Mouse (Mus musculus) monocyte, adult 59 days (primary cell): ENCODE measurements around the gene Sema4c. TPM values are rescaled to one million over a fixed set of nuclear protein-coding genes. Genes with fewer than 3 reads are reported as not detected.

Experiments used
- total RNA-seq, 2 experiments: library from RNA; stranded (reverse); gene quantifications; one replicate each; pipeline ENCODE4 v1.2.4; 2023

Gene Sema4c
- total RNA-seq = 1 to 10 TPM; 3.8 to 4.4 TPM

DNA sequence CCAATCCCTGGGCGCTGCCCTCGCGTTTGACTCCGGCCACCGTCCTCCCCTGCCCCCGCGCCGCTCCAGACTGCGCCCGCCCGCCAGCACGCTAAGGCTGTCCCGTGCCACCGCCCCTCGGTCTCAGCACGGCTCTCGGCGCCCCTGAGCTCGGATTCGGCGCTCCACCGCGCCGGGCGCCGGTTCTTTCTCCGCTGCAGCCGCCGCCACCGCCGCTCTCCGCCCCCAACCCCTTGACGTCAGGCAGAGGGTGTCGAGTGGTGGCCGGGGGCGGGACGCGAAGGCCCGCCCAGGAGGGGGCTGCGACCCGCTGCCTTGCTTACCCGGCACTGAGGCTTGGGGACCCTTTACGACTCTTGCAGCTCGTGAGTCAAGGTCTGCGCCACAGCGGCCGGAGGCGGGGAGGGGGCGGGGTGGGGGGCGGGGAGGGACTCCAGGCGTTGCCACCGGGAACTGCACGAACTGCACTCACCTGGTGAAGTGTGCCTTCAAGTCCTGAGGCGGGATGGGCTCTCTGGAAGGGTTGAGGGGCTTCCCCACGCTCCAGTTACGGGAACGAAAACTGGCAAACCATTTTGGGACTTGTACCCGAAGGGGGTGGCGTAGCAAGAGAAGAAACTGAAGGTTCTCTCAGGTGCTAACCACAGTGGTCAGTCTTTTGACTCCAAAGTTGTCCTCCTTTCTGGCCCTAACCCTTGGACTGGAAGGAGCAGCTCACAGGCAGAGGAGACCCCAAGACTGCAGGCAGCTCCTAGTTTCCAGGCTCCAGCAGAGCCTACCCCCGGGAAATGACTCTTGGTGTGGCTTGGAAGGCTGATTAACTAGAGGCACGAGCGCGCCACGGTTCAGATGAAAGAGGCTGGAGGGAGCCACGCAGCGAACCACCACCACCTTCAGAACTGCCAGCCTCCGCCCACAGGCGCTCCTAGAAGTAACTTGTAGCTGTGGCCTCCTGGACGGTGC is at the start of gene Sema4c:
Gene Sema4c, minus strand, starts transcription at position 319 of the 963 bp plus-strand sequence.

DNA sequence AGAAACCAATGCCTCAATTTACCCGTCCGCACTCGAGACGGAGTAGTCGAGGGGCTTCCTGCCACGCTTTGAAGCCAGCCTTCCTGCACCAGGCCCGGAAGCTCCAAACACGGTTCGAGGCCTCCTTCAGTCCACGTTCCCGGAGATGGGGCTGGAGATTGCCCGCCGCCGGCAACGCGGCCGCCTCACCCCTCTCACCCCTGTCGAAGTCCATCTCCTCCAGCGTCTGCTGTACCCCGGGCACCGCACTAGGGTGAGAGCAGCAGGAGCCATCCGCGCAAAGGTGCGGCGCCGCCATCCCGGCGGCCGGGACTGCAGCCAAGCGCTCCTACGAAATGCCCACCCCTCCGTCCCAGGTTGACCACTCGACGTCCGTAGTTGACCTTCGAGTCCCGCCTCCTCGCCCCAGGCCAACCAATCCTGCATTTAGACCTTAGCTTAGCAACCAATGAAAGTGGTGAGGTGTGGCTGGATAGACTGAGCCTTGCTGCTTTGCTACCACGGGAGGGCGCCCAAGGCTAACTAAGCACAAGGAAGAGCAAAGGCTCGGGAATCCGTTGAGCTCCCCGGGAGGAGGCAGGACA is 11.2 kb downstream of the Sema4c start, which contains the start of gene Ankrd39:
Gene Ankrd39, minus strand, starts transcription at position 558 of the 584 bp plus-strand sequence.

GRCm38 (mm10) chr1:36539186-36539585 is 19.0 kb downstream of the Sema4c start, which contains the start of gene Gm42417:
Gene Gm42417 (minus strand): TSS chr1:36539429.

DNA sequence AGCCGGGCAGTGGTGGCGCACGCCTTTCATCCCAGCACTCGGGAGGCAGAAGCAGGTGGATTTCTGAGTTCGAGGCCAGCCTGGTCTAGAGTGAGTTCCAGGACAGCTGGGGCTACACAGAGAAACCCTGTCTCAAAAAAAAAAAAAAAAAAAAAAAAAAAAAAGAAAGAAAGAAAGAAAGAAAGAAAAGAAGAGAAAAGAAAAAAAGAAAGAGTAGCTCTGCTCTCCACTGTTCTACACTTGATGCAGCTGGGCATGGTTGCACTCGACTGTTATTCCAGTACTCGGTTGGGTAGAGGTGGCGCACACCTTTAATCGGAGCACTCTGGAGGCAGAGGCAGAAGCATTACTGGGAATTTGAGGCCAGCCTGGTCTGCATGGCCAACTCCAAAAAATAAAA is 21.4 kb downstream of the Sema4c start, which contains the start of gene Ankrd23:
Gene Ankrd23, minus strand, starts transcription at position 101 of the 400 bp plus-strand sequence.

DNA sequence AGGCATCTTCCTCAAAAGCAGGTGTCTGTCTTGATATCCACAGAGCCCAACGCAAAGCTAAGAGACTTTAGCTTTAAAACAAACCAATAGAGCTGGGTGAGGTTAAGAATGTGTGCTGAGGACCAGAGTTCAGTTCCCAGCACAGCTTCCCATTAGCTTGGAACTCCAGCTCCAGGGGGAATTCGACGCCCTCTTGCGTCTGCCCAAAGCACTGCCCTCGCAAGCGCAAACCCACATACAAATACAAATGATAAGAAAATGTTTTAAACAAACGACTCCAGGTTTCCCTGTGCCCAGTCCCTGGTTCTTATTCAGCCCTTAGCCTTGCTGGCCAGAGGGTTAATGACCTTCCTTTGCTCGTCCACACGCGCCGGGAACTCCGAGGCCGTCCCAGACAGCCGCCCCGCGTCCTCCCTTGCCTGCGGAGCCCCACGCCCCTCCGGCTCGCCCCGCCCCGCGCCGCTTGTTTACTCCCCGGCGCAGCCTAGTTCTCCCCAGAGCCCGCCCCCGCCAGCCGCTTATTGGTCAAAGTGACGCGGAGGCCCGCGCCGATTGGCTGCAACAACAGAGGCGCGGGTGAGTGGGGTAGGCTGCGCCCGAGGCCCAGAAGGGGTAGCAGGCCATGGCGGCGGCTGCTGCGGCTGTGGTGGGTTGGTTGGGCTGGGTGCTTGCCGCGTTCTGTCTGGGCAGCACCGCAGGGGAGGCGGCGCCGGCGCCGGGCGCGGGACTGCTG is 46.7 kb downstream of the Sema4c start, which contains the start of gene Cnnm3:
Gene Cnnm3, plus strand, starts transcription at position 579 of the 733 bp plus-strand sequence.

Other genes starting within 250 kb of the Sema4c start
- gene Kansl3, start 189.2 kb downstream of the Sema4c start, total RNA-seq = 10 to 100 TPM; 69.2 to 82.0 TPM
- not detected for gene Fer1l5, start 186.1 kb downstream of the Sema4c start, total RNA-seq
- gene Lman2l, start 113.1 kb downstream of the Sema4c start, total RNA-seq = 10 to 100 TPM; 37.5 to 39.6 TPM
- gene Cnnm4, start 86.7 kb downstream of the Sema4c start, total RNA-seq = 10 to 100 TPM; 38.2 to 39.4 TPM
- 10 to 100 TPM; 24.4 to 33.4 TPM for gene Cnnm3, start 46.5 kb downstream of the Sema4c start, total RNA-seq
- 1 to 10 TPM; 8.9 to 9.2 TPM for gene Ankrd23, start 21.5 kb downstream of the Sema4c start, total RNA-seq
- not detected for gene Gm42417, start 18.9 kb downstream of the Sema4c start, total RNA-seq
- gene Ankrd39, start 10.9 kb downstream of the Sema4c start, total RNA-seq = 10 to 100 TPM in 1 of 2 experiments, 1 to 10 TPM in 1; 9.2 to 13.0 TPM
- not detected for gene Fam178b, start 124.8 kb upstream of the Sema4c start, total RNA-seq
- gene Cox5b, start 133.1 kb upstream of the Sema4c start, total RNA-seq = 100 to 1,000 TPM; 237 to 244 TPM
- gene 4933424G06Rik, start 151.8 kb upstream of the Sema4c start, total RNA-seq = not detected
- 10 to 100 TPM; 51.0 to 60.8 TPM for gene Actr1b, start 156.1 kb upstream of the Sema4c start, total RNA-seq
- 1 to 10 TPM; 1.4 to 2.7 TPM for gene Zap70, start 203.4 kb upstream of the Sema4c start, total RNA-seq